23 mouse cellular contexts compared by ENCODE assay signal in genomic region chr3:68742718-68743471, GRCm38 (mm10). TPM values are rescaled to one million over a fixed set of nuclear protein-coding genes. Genes with fewer than 3 reads are reported as not detected.
DNase-seq lines count a peak whose midpoint lies in the region; ATAC-seq and TF ChIP-seq lines count a peak whose summit lies in the region.
"Had no signal": no experiment of that assay in that cellular context is flagged by ENCODE, and none has a peak within 500 bp of the region (broad histone marks: within the 10 kb centered on the region; RNA-seq: fewer than 3 reads in every experiment).

No protein-coding gene starts in this region.

- peak; percentile 86 for ATAC-seq in forebrain, postnatal 0 days
- ATAC-seq: activated CD4-positive, CD25-positive, alpha-beta regulatory T cell, adult 4 months; hindbrain, postnatal 0 days; midbrain, embryonic 16.5 days had no signal

- TF ChIP-seq CTCF in forebrain, postnatal 0 days (IDR thresholded peaks at IDR 0.05; ENCODE audit: low read depth), result no peak

- intact Hi-C loops in left cerebral cortex, postnatal 25 days (cut with DNase I), result no loop called here
- intact Hi-C loops in left cerebral cortex, postnatal 10 days (cut with DNase I), result no loop called here

- DNase-seq in heart, embryonic 10.5 days (ENCODE audit: low spot score), result peak; percentile 55
- DNase-seq in heart, adult 18-20 months, result no peak
- DNase-seq in left cerebral cortex, postnatal 25 days (ENCODE audit: low spot score in 2 of 2), result peak; percentile 9 to 39
- no peak for DNase-seq in left cerebral cortex, postnatal 10 days (ENCODE audit: extremely low spot score in 1 of 2, low spot score in 2 of 2)
- peak; percentile 85 for DNase-seq in Muller cell, postnatal 12 days (ENCODE audit: inconsistent ontology term)
- peak; percentile 67 for DNase-seq in forebrain, postnatal 0 days
- no peak for DNase-seq in thymus, postnatal 0 days (ENCODE audit: low spot score)
- DNase-seq: adrenal gland, postnatal 14 days; cerebellum, adult 18-20 months; cerebellum, postnatal 36 days; heart, adult 2 months; kidney, adult 2 months; kidney, postnatal 36 days; left cerebral cortex, postnatal 4 days; liver; right cerebral cortex, postnatal 14 days; thymus, adult 2 months had no signal

- H3K4me3 ChIP-seq in heart, embryonic 10.5 days, result no peak overlapping the region
- no peak overlapping the region for H3K4me3 ChIP-seq in forebrain, postnatal 0 days (ENCODE audit: low read depth, low read length)
- H3K4me3 ChIP-seq: heart, adult 2 months; hindbrain, embryonic 10.5 days had no signal

- no peak overlapping the region for H3K4me2 ChIP-seq in forebrain, postnatal 0 days (ENCODE audit: low read depth)

- H3K27me3 ChIP-seq in heart, embryonic 10.5 days (ENCODE audit: insufficient read depth, poor library complexity, severe bottlenecking), result no peaks in the 10 kb centered on the region
- no peaks in the 10 kb centered on the region for H3K27me3 ChIP-seq in forebrain, postnatal 0 days (ENCODE audit: insufficient read depth, low read length)

- H3K9ac ChIP-seq in forebrain, postnatal 0 days, result no peak overlapping the region

- 0 out of 2 replicates have a peak, but pooled peaks cover 3% of the 10 kb centered on the region for H3K4me1 ChIP-seq in heart, embryonic 10.5 days
- H3K4me1 ChIP-seq in forebrain, postnatal 0 days (ENCODE audit: insufficient read depth), result no peaks in the 10 kb centered on the region
- H3K4me1 ChIP-seq: hindbrain, embryonic 10.5 days had no signal

- H3K27ac ChIP-seq in heart, embryonic 10.5 days, result no peak overlapping the region
- peak overlapping the region; percentile 62; the same call in 1 of the 2 replicates for H3K27ac ChIP-seq in forebrain, postnatal 0 days (ENCODE audit: low read depth, low read length)
- H3K27ac ChIP-seq: heart, adult 2 months; hindbrain, embryonic 10.5 days; hindbrain, postnatal 0 days had no signal

- no peaks in the 10 kb centered on the region for H3K36me3 ChIP-seq in heart, embryonic 10.5 days
- no peaks in the 10 kb centered on the region for H3K36me3 ChIP-seq in forebrain, postnatal 0 days (ENCODE audit: insufficient read depth)
- H3K36me3 ChIP-seq: hindbrain, embryonic 10.5 days had no signal

- 74% methylated on average over 9 of the region's 9 CpGs for WGBS in heart, embryonic 10.5 days
- WGBS in forebrain, postnatal 0 days, result 57% methylated on average over 9 of the region's 9 CpGs

- H3K9me3 ChIP-seq in heart, embryonic 10.5 days, result no peaks in the 10 kb centered on the region
- H3K9me3 ChIP-seq in forebrain, postnatal 0 days (ENCODE audit: low read length), result no peaks in the 10 kb centered on the region

RNA-seq across cellular contexts. Expression of gene Il12a, which starts 52.5 kb away (rescaled TPM):
- polyA plus RNA-seq in heart, embryonic 10.5 days (2016; fragmentation: Nextera tagmentation; extraction: Ambion mirVana), result 0.35 and 0.41 TPM in 2 replicates
- under 1 TPM in 1 of 2 experiments, not detected in 1; 0.82 TPM for total RNA-seq in heart, adult 18-20 months (2021)
- total RNA-seq in left cerebral cortex, postnatal 25 days (2021), result 1 to 10 TPM; 1.9 to 4.8 TPM
- under 1 TPM; 0.93 to 0.94 TPM for total RNA-seq in left cerebral cortex, postnatal 10 days (2021)
- 0.23 TPM in 1 of 2 replicates, not detected in the other for total RNA-seq in forebrain, postnatal 0 days (2014; rRNA removed)
- 0.40 TPM in 1 of 2 replicates, not detected in the other for polyA plus RNA-seq in forebrain, postnatal 0 days (2015; fragmentation: Nextera tagmentation; extraction: Ambion mirVana)
- polyA plus RNA-seq in thymus, postnatal 0 days (2015; fragmentation: Nextera tagmentation; extraction: Ambion mirVana), result 3.0 TPM in 2 replicates
- total RNA-seq: hindbrain, postnatal 0 days; left cerebral cortex, postnatal 4 days had no signal
- polyA plus RNA-seq: activated CD4-positive, CD25-positive, alpha-beta regulatory T cell, adult 4 months; heart, embryonic 16.5 days; stomach, embryonic 14.5 days had no signal

Comparison
In these comparisons a context has a peak if more than half of its experiments do, and no peak if none do; other contexts are left out.
1. DNase-seq: peak in heart, embryonic 10.5 days (single experiment), left cerebral cortex, postnatal 25 days (2 of 2), Muller cell, postnatal 12 days (single experiment) and forebrain, postnatal 0 days (single experiment); none in heart, adult 18-20 months (0 of 2), left cerebral cortex, postnatal 10 days (0 of 2) and thymus, postnatal 0 days (single experiment).